Comparison of ENCODE assay signal across 8 mouse cellular contexts in the genomic region with DNA sequence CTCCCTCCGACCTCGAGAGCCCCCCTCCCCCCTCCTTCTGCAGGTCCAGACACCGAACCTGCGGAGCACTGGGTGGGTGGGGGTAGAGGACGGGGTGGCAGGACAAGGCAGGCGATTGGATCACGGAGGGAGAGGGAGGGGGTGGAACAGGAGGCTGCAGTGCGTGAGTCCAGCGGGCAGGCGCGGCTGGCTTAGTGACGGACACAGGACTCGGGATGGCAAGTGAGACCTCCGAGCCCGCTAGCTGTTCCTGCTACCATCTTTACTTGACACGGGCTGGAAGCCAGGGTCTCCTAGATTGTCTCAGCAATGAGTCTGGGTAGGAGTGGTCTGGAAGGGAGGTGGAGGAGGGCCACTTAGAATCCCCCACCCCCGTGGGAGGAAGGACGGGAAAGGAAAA. TPM values are rescaled to one million over a fixed set of nuclear protein-coding genes. Genes with fewer than 3 reads are reported as not detected.
DNase-seq lines count a peak whose midpoint lies in the region; ATAC-seq and TF ChIP-seq lines count a peak whose summit lies in the region.

No protein-coding gene starts in this region.

- peaks cover 45% of the 10 kb centered on the region for H3K27me3 ChIP-seq in heart, embryonic 11.5 days (ENCODE audit: control insufficient read depth, insufficient read depth, low read length)
- H3K27me3 ChIP-seq in embryonic facial prominence, embryonic 14.5 days (replicated peaks; ENCODE audit: control insufficient read depth, insufficient read depth, low read length) = peaks cover 59% of the 10 kb centered on the region
- peaks cover 66% of the 10 kb centered on the region for H3K27me3 ChIP-seq in limb, embryonic 12.5 days

- no peak for TF ChIP-seq CTCF in lung, adult 2 months (IDR thresholded peaks at IDR 0.05; ENCODE audit: insufficient read depth, low read length)

- no peaks in the 10 kb centered on the region for H3K9me3 ChIP-seq in heart, embryonic 11.5 days (replicated peaks; ENCODE audit: control insufficient read depth, low read length)
- H3K9me3 ChIP-seq in embryonic facial prominence, embryonic 14.5 days (ENCODE audit: control insufficient read depth, low read length) = no peaks in the 10 kb centered on the region
- H3K9me3 ChIP-seq in limb, embryonic 12.5 days = peaks cover 11% of the 10 kb centered on the region; the same call in 1 of the 2 replicates

- peaks cover 20% of the 10 kb centered on the region for H3K4me1 ChIP-seq in heart, embryonic 11.5 days (ENCODE audit: control insufficient read depth, insufficient read depth, low read length)
- 0 out of 2 replicates have a peak, but pooled peaks cover 6% of the 10 kb centered on the region for H3K4me1 ChIP-seq in embryonic facial prominence, embryonic 14.5 days (ENCODE audit: control insufficient read depth, insufficient read depth, low read length)
- peaks cover 32% of the 10 kb centered on the region for H3K4me1 ChIP-seq in limb, embryonic 12.5 days (replicated peaks)
- peaks cover 9% of the 10 kb centered on the region for H3K4me1 ChIP-seq in lung, adult 2 months (ENCODE audit: control insufficient read depth, insufficient read depth, low read length)

- WGBS in heart, embryonic 11.5 days (ENCODE audit: insufficient replicate concordance) = 10% methylated on average over 17 of the region's 18 CpGs
- 15% methylated on average over 17 of the region's 18 CpGs for WGBS in embryonic facial prominence, embryonic 14.5 days
- 6% methylated on average over 18 of the region's 18 CpGs for WGBS in limb, embryonic 12.5 days
- 14% methylated on average over 18 of the region's 18 CpGs for WGBS in lung, adult 2 months

- no peaks in the 10 kb centered on the region for H3K36me3 ChIP-seq in heart, embryonic 11.5 days (ENCODE audit: control insufficient read depth, insufficient read depth, low read length)
- H3K36me3 ChIP-seq in embryonic facial prominence, embryonic 14.5 days (ENCODE audit: control insufficient read depth, insufficient read depth, low read length) = no peaks in the 10 kb centered on the region
- no peaks in the 10 kb centered on the region for H3K36me3 ChIP-seq in limb, embryonic 12.5 days

- no peak overlapping the region for H3K9ac ChIP-seq in heart, embryonic 11.5 days (ENCODE audit: low read depth, low read length)
- no peak overlapping the region for H3K9ac ChIP-seq in embryonic facial prominence, embryonic 14.5 days (ENCODE audit: low read depth, low read length)
- no peak overlapping the region for H3K9ac ChIP-seq in limb, embryonic 12.5 days (replicated peaks)

- H3K27ac ChIP-seq in heart, embryonic 11.5 days (ENCODE audit: low read depth, low read length) = no peak overlapping the region
- no peak overlapping the region for H3K27ac ChIP-seq in embryonic facial prominence, embryonic 14.5 days (replicated peaks; ENCODE audit: low read depth, low read length)
- H3K27ac ChIP-seq in limb, embryonic 12.5 days = no peak overlapping the region

- ATAC-seq in heart, embryonic 11.5 days (replicated peaks; ENCODE audit: insufficient number of reproducible peaks, low FRiP score, low TSS enrichment) = no peak
- ATAC-seq in embryonic facial prominence, embryonic 14.5 days (ENCODE audit: low read depth) = no peak
- ATAC-seq in limb, embryonic 12.5 days (ENCODE audit: insufficient number of reproducible peaks, insufficient read depth, low FRiP score, low TSS enrichment, low read depth) = no peak

- H3K4me3 ChIP-seq in heart, embryonic 11.5 days (ENCODE audit: low read depth, low read length) = no peak overlapping the region
- H3K4me3 ChIP-seq in embryonic facial prominence, embryonic 14.5 days (ENCODE audit: low read depth, low read length) = peak overlapping the region; percentile 26; the same call in 1 of the 2 replicates
- H3K4me3 ChIP-seq in limb, embryonic 12.5 days (replicated peaks) = peak overlapping the region; percentile 6; the same call in 1 of the 2 replicates
- no peak overlapping the region for H3K4me3 ChIP-seq in lung, adult 2 months (replicated peaks; ENCODE audit: extremely low read depth, low read depth, low read length)

- TF ChIP-seq POLR2A in lung, adult 2 months (IDR thresholded peaks at IDR 0.05; ENCODE audit: borderline replicate concordance, extremely low read depth, low read depth, low read length) = no peak

- H3K4me2 ChIP-seq in heart, embryonic 11.5 days = peak overlapping the region; percentile 36
- H3K4me2 ChIP-seq in embryonic facial prominence, embryonic 14.5 days (ENCODE audit: low read depth, low read length) = peak overlapping the region; percentile 18; the same call in 1 of the 2 replicates
- H3K4me2 ChIP-seq in limb, embryonic 12.5 days = 0 out of 2 replicates have a peak overlapping the region, but pooled peaks have one; percentile 8

- no peak for DNase-seq in heart, postnatal 4 days
- peak; percentile 26 for DNase-seq in CD4-positive helper T cell, adult 2 months (ENCODE audit: low read depth, low spot score)
- no peak for DNase-seq in embryonic facial prominence, embryonic 14.5 days (ENCODE audit: low spot score)
- no peak for DNase-seq in adrenal gland, adult 8-10 months
- no peak for DNase-seq in lung, adult 2 months
- DNase-seq in urinary bladder, postnatal 25 days (ENCODE audit: low spot score) = no peak

RNA-seq across cellular contexts. Expression of a gene that starts 1.8 kb away (rescaled TPM):
- 5.4 and 6.9 TPM in 2 replicates for polyA plus RNA-seq in heart, embryonic 11.5 days (2014; fragmentation: Nextera tagmentation; extraction: Ambion mirVana)
- 10 to 100 TPM; 70.6 to 77.3 TPM for total RNA-seq in heart, postnatal 4 days (2021)
- polyA plus RNA-seq in embryonic facial prominence, embryonic 14.5 days (2014; fragmentation: Nextera tagmentation; extraction: Ambion mirVana) = 3.6 and 4.2 TPM in 2 replicates
- 3.9 and 5.9 TPM in 2 replicates for polyA plus RNA-seq in limb, embryonic 12.5 days (2016; fragmentation: Nextera tagmentation; extraction: Ambion mirVana)
- total RNA-seq in adrenal gland, adult 8-10 months (2022) = 10 to 100 TPM; 56.2 to 79.2 (median 69.6) TPM
- 73.7 and 81.5 TPM in 2 replicates for polyA plus RNA-seq in lung, adult 2 months (2012; rRNA removed)

RNA-seq across cellular contexts. Expression of a gene that starts 12.1 kb away (rescaled TPM):
- polyA plus RNA-seq in heart, embryonic 11.5 days (2014; fragmentation: Nextera tagmentation; extraction: Ambion mirVana) = 9.0 and 10.8 TPM in 2 replicates
- total RNA-seq in heart, postnatal 4 days (2021) = 1 to 10 TPM; 1.3 TPM
- polyA plus RNA-seq in embryonic facial prominence, embryonic 14.5 days (2014; fragmentation: Nextera tagmentation; extraction: Ambion mirVana) = 0.37 and 0.60 TPM in 2 replicates
- polyA plus RNA-seq in limb, embryonic 12.5 days (2016; fragmentation: Nextera tagmentation; extraction: Ambion mirVana) = 0.18 and 0.36 TPM in 2 replicates
- 1 to 10 TPM in 1 of 4 experiments, under 1 TPM in 3; 0.17 to 1.5 (median 0.64) TPM for total RNA-seq in adrenal gland, adult 8-10 months (2022)
- polyA plus RNA-seq in lung, adult 2 months (2012; rRNA removed) = 0.19 and 0.24 TPM in 2 replicates

RNA-seq across cellular contexts. Expression of a gene that starts 28.5 kb away (rescaled TPM):
- polyA plus RNA-seq in heart, embryonic 11.5 days (2014; fragmentation: Nextera tagmentation; extraction: Ambion mirVana) = 120 and 125 TPM in 2 replicates
- 10 to 100 TPM; 95.2 to 99.9 TPM for total RNA-seq in heart, postnatal 4 days (2021)
- polyA plus RNA-seq in embryonic facial prominence, embryonic 14.5 days (2014; fragmentation: Nextera tagmentation; extraction: Ambion mirVana) = 130 and 131 TPM in 2 replicates
- 161 and 170 TPM in 2 replicates for polyA plus RNA-seq in limb, embryonic 12.5 days (2016; fragmentation: Nextera tagmentation; extraction: Ambion mirVana)
- total RNA-seq in adrenal gland, adult 8-10 months (2022) = 10 to 100 TPM; 86.1 to 97.7 (median 92.4) TPM
- polyA plus RNA-seq in lung, adult 2 months (2012; rRNA removed) = 16.2 and 20.1 TPM in 2 replicates

RNA-seq across cellular contexts. Expression of a gene that starts 28.9 kb away (rescaled TPM):
- 6.4 and 7.6 TPM in 2 replicates for polyA plus RNA-seq in heart, embryonic 11.5 days (2014; fragmentation: Nextera tagmentation; extraction: Ambion mirVana)
- 1 to 10 TPM; 6.9 to 7.7 TPM for total RNA-seq in heart, postnatal 4 days (2021)
- polyA plus RNA-seq in embryonic facial prominence, embryonic 14.5 days (2014; fragmentation: Nextera tagmentation; extraction: Ambion mirVana) = 11.1 and 13.2 TPM in 2 replicates
- polyA plus RNA-seq in limb, embryonic 12.5 days (2016; fragmentation: Nextera tagmentation; extraction: Ambion mirVana) = 15.9 and 17.2 TPM in 2 replicates
- 10 to 100 TPM; 18.0 to 24.0 (median 23.9) TPM for total RNA-seq in adrenal gland, adult 8-10 months (2022)
- polyA plus RNA-seq in lung, adult 2 months (2012; rRNA removed) = 11.1 and 14.9 TPM in 2 replicates

RNA-seq across cellular contexts. Expression of a gene that starts 34.3 kb away (rescaled TPM):
- 1.3 and 1.4 TPM in 2 replicates for polyA plus RNA-seq in heart, embryonic 11.5 days (2014; fragmentation: Nextera tagmentation; extraction: Ambion mirVana)
- 1 to 10 TPM; 6.7 to 8.1 TPM for total RNA-seq in heart, postnatal 4 days (2021)
- polyA plus RNA-seq in embryonic facial prominence, embryonic 14.5 days (2014; fragmentation: Nextera tagmentation; extraction: Ambion mirVana) = 1.7 and 2.3 TPM in 2 replicates
- polyA plus RNA-seq in limb, embryonic 12.5 days (2016; fragmentation: Nextera tagmentation; extraction: Ambion mirVana) = 4.4 and 5.7 TPM in 2 replicates
- total RNA-seq in adrenal gland, adult 8-10 months (2022) = 10 to 100 TPM in 2 of 4 experiments, 1 to 10 TPM in 2; 5.7 to 15.2 (median 8.2) TPM
- polyA plus RNA-seq in lung, adult 2 months (2012; rRNA removed) = 21.6 and 29.5 TPM in 2 replicates

Comparison
In these comparisons a context has a peak if more than half of its experiments do, and no peak if none do; other contexts are left out.
1. H3K4me3 ChIP-seq: peak in embryonic facial prominence, embryonic 14.5 days (single experiment) and limb, embryonic 12.5 days (single experiment); none in heart, embryonic 11.5 days (single experiment) and lung, adult 2 months (single experiment).
2. Peak in every context shown above with its lines, with median percentiles within 50 percentile points of each other: H3K4me2 ChIP-seq.